Mouse (Mus musculus) left cerebral cortex, postnatal 14 days (tissue): ENCODE measurements at regions not wholly inside any gene's neighbourhood (a gene's known extent, or its start where the extent isn't known, plus 50 kb on each side); places are given as distances from the start of the nearest gene placed in this dataset.

Source experiments
- DNase-seq, 2 experiments: peaks; one replicate each; pipeline ENCODE4 v3.0.0; 2021 to 2022; ENCODE audit warnings: low spot score in 2 of 2, mixed read lengths in 1 of 2
- intact Hi-C: fragments of 180-260 bp; cut with DNase I; formaldehyde crosslinking; loops from one replicate; pipeline ENCODE4 v1.15.1; 2025

- DNase-seq, result no peak
- intact Hi-C loops, result loop anchor here (5.0 kb wide), 2 partner anchors 120 to 395 kb away; partner anchors contain the start of gene Dscam
These were observed 64.0 kb upstream of the Bace2 start for GRCm38 (mm10) chr16:97292484-97293048.

GRCm38 (mm10) chr16:97293273-97293672, 63.3 kb upstream of the Bace2 start:
- intact Hi-C loops, result loop anchor here (5.0 kb wide), 2 partner anchors 121 to 396 kb away; partner anchors contain the start of gene Dscam
- peak; percentile 86 to 89 for DNase-seq

GRCm38 (mm10) chr16:97297140-97297539, 59.4 kb upstream of the Bace2 start:
- intact Hi-C loops, result no loop called here
- DNase-seq, result peak in 1 of 2 experiments; percentile 52

GRCm38 (mm10) chr16:97304156-97304735, 52.3 kb upstream of the Bace2 start:
- intact Hi-C loops, result no loop called here
- peak; percentile 23 to 31 for DNase-seq
